Mouse (Mus musculus) kidney, postnatal 4 days (tissue): ENCODE measurements at regions not wholly inside any gene's neighbourhood (a gene's known extent, or its start where the extent isn't known, plus 50 kb on each side); places are given as distances from the start of the nearest gene placed in this dataset.
"Not testable (repeated sequence)": the region's sequence is repeated elsewhere in the genome, so short reads cannot be mapped to it uniquely, and the experiment has no call there.

Source experiments
- DNase-seq, 2 experiments: peaks; one replicate each; pipeline ENCODE4 v3.0.0; 2021; ENCODE audit warnings: mixed read lengths in 2 of 2

- DNase-seq = not testable (repeated sequence)
Measured at GRCm38 (mm10) chr2:100569891-100570290, 1054.6 kb upstream of the Rag2 start.

GRCm38 (mm10) chr2:100590643-100591042 lies 1033.9 kb upstream of the Rag2 start:
- not testable (repeated sequence) for DNase-seq

GRCm38 (mm10) chr2:100626183-100626582 lies 998.3 kb upstream of the Rag2 start:
- not testable (repeated sequence) for DNase-seq

- DNase-seq = not testable (repeated sequence)
Measured at GRCm38 (mm10) chr2:100652742-100653141, 971.8 kb upstream of the Rag2 start.

- not testable (repeated sequence) for DNase-seq
Measured at GRCm38 (mm10) chr2:100671384-100672039, 953.0 kb upstream of the Rag2 start.

- not testable (repeated sequence) for DNase-seq
Measured at GRCm38 (mm10) chr2:100708395-100708794, 916.1 kb upstream of the Rag2 start.

GRCm38 (mm10) chr2:100743294-100743693 lies 881.2 kb upstream of the Rag2 start:
- not testable (repeated sequence) for DNase-seq

- not testable (repeated sequence) for DNase-seq
Measured at GRCm38 (mm10) chr2:100755033-100755432, 869.5 kb upstream of the Rag2 start.

- DNase-seq = no peak
Measured at GRCm38 (mm10) chr2:100785392-100785791, 839.1 kb upstream of the Rag2 start.

GRCm38 (mm10) chr2:100795578-100795977 lies 828.9 kb upstream of the Rag2 start:
- no peak for DNase-seq

- DNase-seq = no peak
Measured at GRCm38 (mm10) chr2:100796830-100797229, 827.7 kb upstream of the Rag2 start.

GRCm38 (mm10) chr2:100797502-100797901 lies 827.0 kb upstream of the Rag2 start:
- DNase-seq = no peak

GRCm38 (mm10) chr2:100812546-100812945 lies 812.0 kb upstream of the Rag2 start:
- DNase-seq = no peak

- no peak for DNase-seq
Measured at GRCm38 (mm10) chr2:100814613-100815258, 809.8 kb upstream of the Rag2 start.

GRCm38 (mm10) chr2:100834056-100834455 lies 790.5 kb upstream of the Rag2 start:
- DNase-seq = no peak

GRCm38 (mm10) chr2:100857772-100858171 lies 766.7 kb upstream of the Rag2 start:
- DNase-seq = peak in 1 of 2 experiments; percentile 1

- DNase-seq = no peak
Measured at GRCm38 (mm10) chr2:100865495-100865894, 759.0 kb upstream of the Rag2 start.
